Mouse (Mus musculus): ENCODE measurements around the gene Gm4187.
"Not testable (repeated sequence)": the region's sequence is repeated elsewhere in the genome, so short reads cannot be mapped to it uniquely, and the experiment has no call there.

The Gm4187 gene

GRCm38 (mm10) chr7:22329617-22330016 lies at the start of gene Gm4187:
Gm4187 (minus strand) TSS chr7:22329717.
- DNase-seq (ENCODE audit: low read depth in 2 of 2, low spot score in 2 of 2), result not testable (repeated sequence)

- not testable (repeated sequence) for DNase-seq (ENCODE audit: low read depth in 2 of 2, low spot score in 2 of 2)
Measured at GRCm38 (mm10) chr7:22370939-22371338, 41.4 kb upstream of the Gm4187 start, which contains the start of gene Gm8660. Gm8660 (minus strand) TSS chr7:22371039.
